Mouse (Mus musculus) heart, embryonic 15.5 days (tissue): ENCODE measurements around the gene Il10ra. TPM values are rescaled to one million over a fixed set of nuclear protein-coding genes. Genes with fewer than 3 reads are reported as not detected.

Experiments used
- ATAC-seq: fragments of 200-750 bp; cut with Nextera tagmentation; replicated peaks from 2 replicates; pipeline ENCODE4 v1.8.0; 2017; ENCODE audit warnings: low read depth, moderate TSS enrichment; ENCODE audit not compliant: insufficient number of reproducible peaks, insufficient read depth, low FRiP score
- H3K27ac ChIP-seq: fragments of 300-500 bp; sonication (generic); 2 replicates; pipeline ENCODE4 v1.5.1; 2015; ENCODE audit warnings: mild to moderate bottlenecking, inconsistent platforms
- H3K27me3 ChIP-seq: fragments of 300-500 bp; sonication (generic); 2 replicates; pipeline ENCODE4 v1.6.1; 2015; ENCODE audit warnings: inconsistent platforms
- H3K36me3 ChIP-seq: fragments of 300-500 bp; sonication (generic); 2 replicates; pipeline ENCODE4 v1.6.1; 2015; ENCODE audit warnings: mild to moderate bottlenecking, inconsistent platforms
- H3K4me1 ChIP-seq: fragments of 300-500 bp; sonication (generic); replicated peaks from 2 replicates; pipeline ENCODE4 v1.6.1; 2015; ENCODE audit warnings: inconsistent platforms
- H3K4me2 ChIP-seq: fragments of 300-500 bp; sonication (generic); 2 replicates; pipeline ENCODE4 v1.6.1; 2015; ENCODE audit warnings: inconsistent platforms, mild to moderate bottlenecking, moderate library complexity
- H3K4me3 ChIP-seq: fragments of 300-500 bp; sonication (generic); 2 replicates; pipeline ENCODE4 v1.5.1; 2015; ENCODE audit warnings: mild to moderate bottlenecking, inconsistent platforms
- H3K9ac ChIP-seq: fragments of 300-500 bp; sonication (generic); 2 replicates; pipeline ENCODE4 v1.6.1; 2015; ENCODE audit warnings: mild to moderate bottlenecking, inconsistent platforms
- H3K9me3 ChIP-seq: fragments of 300-500 bp; sonication (generic); replicated peaks from 2 replicates; pipeline ENCODE4 v1.6.1; 2016; ENCODE audit warnings: inconsistent platforms
- WGBS: fragments of 180-500 bp; shearing (Covaris S2); methylation state at CpG from one replicate; pipeline ENCODE4 v1.1.7; 2015; ENCODE audit warnings: mixed read lengths; 5-methylcytosine and 5-hydroxymethylcytosine counted together
- polyA plus RNA-seq: library from polyadenylated mRNA; unstranded; fragments of >200 nt; fragmentation: Nextera tagmentation; extraction: Ambion mirVana; gene quantifications from 2 replicates; pipeline ENCODE4 v1.2.1, GENCODE M21; 2015

The Il10ra gene
- polyA plus RNA-seq, 1 experiment from 2014 or later, result 0.84 TPM

DNA sequence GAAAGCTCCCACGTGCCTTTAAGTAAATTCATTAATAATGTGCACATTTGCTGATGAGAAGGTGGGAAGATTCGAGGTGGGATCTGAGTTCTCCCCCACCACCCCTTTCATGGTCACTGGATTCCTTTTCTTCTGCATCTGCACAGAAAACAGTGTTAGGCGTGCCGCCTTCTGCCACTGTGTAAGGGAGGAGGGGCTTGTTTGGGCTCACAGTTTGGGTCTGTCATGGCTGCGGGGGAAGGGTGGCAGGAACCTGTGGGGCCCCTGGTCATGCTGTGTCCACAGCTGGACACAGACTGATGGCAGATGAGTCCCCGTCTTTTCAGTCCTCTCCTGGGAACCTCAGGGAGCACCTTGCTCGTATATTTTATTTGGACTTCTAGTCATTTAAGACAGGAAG lies 32.2 kb downstream of the Il10ra start:
- no peaks in the 10 kb centered on the region for H3K4me1 ChIP-seq
- 57% methylated on average over 7 of the region's 7 CpGs for WGBS
- no peak overlapping the region for H3K9ac ChIP-seq
- no peak overlapping the region for H3K4me2 ChIP-seq
- H3K27ac ChIP-seq, result no peak overlapping the region
- no peaks in the 10 kb centered on the region for H3K9me3 ChIP-seq
- H3K4me3 ChIP-seq, result no peak overlapping the region
- H3K27me3 ChIP-seq, result 0 out of 2 replicates have a peak, but pooled peaks cover 4% of the 10 kb centered on the region
- ATAC-seq, result no peak
- H3K36me3 ChIP-seq, result no peaks in the 10 kb centered on the region

DNA sequence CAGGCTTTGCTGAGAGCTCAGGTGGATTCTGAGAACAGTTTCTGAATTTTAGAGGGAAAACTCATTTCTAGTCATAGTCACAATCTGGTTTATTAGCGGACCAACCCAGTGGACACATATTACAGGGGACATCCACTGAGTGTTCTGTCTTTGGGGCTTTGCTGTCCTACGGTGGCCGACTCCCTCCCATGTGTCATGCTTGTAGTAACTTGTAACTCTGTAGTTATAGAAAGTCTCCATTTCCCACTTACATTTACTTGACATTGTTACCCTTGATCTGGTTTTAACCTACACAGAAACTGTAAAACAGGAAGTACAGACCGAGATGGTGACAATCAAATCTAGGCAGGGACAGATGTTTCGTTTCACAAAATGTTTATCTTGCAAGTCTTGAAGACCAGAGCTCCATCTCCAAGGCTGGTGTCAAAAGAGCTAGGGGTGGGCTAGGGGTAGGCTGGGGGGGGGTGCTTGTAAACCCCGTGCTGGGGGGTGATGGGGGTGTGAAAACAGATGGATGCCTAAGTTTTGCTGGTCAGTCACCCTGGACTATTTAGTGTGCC lies 33.2 kb downstream of the Il10ra start:
- no peak overlapping the region for H3K4me3 ChIP-seq
- no peaks in the 10 kb centered on the region for H3K9me3 ChIP-seq
- no peaks in the 10 kb centered on the region for H3K27me3 ChIP-seq
- WGBS, result 54% methylated on average over 6 of the region's 6 CpGs
- H3K9ac ChIP-seq, result no peak overlapping the region
- H3K27ac ChIP-seq, result no peak overlapping the region
- no peak for ATAC-seq
- no peaks in the 10 kb centered on the region for H3K4me1 ChIP-seq
- H3K4me2 ChIP-seq, result no peak overlapping the region
- no peaks in the 10 kb centered on the region for H3K36me3 ChIP-seq

DNA sequence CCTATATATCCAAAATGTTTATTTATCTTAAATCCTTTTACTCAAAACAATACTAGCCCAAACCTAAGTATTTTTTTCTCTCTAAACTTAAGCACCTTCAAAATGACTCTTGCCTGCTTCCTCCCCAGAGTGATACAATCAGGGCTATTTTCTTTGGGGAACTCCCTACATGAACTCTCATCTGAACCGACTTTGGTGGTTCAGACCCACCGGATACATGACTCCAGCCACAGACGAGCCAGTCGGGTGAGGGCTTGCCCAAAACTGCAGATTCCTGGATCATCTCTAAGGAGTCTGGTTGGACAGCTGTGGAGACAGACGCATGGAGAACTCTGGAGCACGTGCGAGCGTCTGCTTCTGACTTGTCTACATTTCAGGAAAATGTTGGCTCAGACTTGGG lies 39.6 kb downstream of the Il10ra start:
- Histone ChIP-seq H3K4me3 (no peak overlapping the region), H3K4me2 (no peak overlapping the region), H3K27ac (no peak overlapping the region), H3K4me1 (no peaks in the 10 kb centered on the region), H3K9me3 (no peaks in the 10 kb centered on the region), H3K9ac (no peak overlapping the region), H3K27me3 (no peaks in the 10 kb centered on the region; the same call in 1 of the 2 replicates), H3K36me3 (no peaks in the 10 kb centered on the region)
- no peak for ATAC-seq
- whole genome bisulfite sequencing, result 73% methylated on average over 8 of the region's 8 CpGs

DNA sequence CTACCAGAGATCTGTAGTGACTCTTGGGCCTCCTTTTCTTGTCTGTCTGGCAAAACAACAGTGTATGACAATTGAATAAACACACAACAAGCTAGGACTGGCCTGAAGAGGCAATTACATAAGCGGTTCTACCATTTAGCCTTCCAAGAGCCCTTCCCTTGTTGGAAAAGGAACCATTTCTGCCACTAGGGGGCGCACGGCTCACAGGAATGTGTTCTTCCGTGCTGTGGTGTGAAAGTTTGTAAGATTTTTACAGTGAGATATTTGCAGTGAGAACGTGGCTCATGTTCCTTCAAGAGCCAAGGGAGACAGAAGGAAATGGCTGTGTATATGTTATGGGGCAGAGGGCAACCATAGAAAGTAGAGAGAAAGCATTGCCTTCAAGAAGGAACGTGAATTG lies 47.4 kb downstream of the Il10ra start:
- Histone ChIP-seq H3K4me2 (no peak overlapping the region), H3K9ac (no peak overlapping the region), H3K27me3 (0 out of 2 replicates have a peak, but pooled peaks cover 7% of the 10 kb centered on the region), H3K4me3 (no peak overlapping the region), H3K4me1 (no peaks in the 10 kb centered on the region), H3K9me3 (no peaks in the 10 kb centered on the region), H3K27ac (no peak overlapping the region), H3K36me3 (no peaks in the 10 kb centered on the region)
- no peak for ATAC-seq
- 15% methylated on average over 6 of the region's 6 CpGs for WGBS

DNA sequence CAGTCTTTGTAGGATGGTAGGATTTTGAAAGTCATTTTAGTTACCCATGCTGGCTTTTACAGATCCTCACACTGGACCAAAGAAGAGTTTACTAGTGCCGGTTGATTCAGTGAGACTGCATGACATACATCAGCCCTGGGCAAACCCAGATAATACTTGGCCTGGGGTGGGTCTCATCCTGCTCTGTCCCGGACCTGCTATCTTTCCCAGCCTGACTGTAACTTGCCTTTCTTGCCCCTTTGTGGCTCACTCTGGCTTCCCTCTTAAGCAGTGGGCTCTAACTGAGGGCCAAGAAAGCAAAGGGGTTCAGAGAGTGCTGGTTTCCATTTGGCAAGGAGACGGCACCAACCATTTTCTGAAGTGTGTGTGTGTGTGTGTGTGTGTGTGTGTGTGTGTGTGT lies 49.3 kb downstream of the Il10ra start:
- no peak overlapping the region for H3K4me2 ChIP-seq
- no peaks in the 10 kb centered on the region for H3K9me3 ChIP-seq
- no peak overlapping the region for H3K4me3 ChIP-seq
- no peaks in the 10 kb centered on the region for H3K4me1 ChIP-seq
- ATAC-seq, result no peak
- H3K36me3 ChIP-seq, result no peaks in the 10 kb centered on the region
- no peak overlapping the region for H3K9ac ChIP-seq
- no peak overlapping the region for H3K27ac ChIP-seq
- 66% methylated on average over 3 of the region's 3 CpGs for WGBS
- H3K27me3 ChIP-seq, result 0 out of 2 replicates have a peak, but pooled peaks cover 7% of the 10 kb centered on the region

DNA sequence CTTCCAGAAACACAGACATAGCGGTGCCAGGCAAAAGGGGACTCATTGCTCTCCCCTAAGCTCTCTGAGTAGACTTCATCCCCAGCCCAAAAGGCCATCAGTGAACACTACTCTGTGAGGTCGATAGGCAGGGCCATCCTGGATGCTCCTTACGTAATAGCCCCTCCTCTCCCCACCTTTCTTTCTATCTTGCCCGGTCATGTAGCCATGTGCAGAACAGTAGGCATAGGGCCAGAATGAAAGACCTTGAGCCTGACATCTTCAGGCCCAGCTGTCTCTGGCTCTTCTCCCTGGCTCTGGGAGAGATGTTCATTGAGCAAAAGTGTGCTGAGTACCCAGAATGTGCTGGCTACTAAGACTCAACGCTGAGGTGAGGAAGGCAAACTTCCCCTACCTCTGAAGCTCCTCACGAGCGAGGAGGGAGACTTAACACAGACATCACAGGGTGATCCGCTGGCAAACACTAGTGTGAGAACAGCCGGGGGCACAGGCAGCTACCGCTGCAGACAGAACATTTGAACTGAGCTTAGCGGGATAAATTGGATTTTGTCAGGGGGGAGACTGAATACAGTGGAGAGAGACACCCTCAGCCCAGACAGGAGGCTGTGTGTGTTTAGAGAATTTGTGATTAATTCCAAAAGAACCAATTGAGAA lies 53.3 kb downstream of the Il10ra start:
- no peak overlapping the region for H3K9ac ChIP-seq
- no peak for ATAC-seq
- WGBS, result 55% methylated on average over 11 of the region's 11 CpGs
- 0 out of 2 replicates have a peak, but pooled peaks cover 7% of the 10 kb centered on the region for H3K27me3 ChIP-seq
- H3K4me2 ChIP-seq, result no peak overlapping the region
- H3K4me3 ChIP-seq, result no peak overlapping the region
- no peaks in the 10 kb centered on the region for H3K9me3 ChIP-seq
- H3K27ac ChIP-seq, result no peak overlapping the region
- no peaks in the 10 kb centered on the region for H3K4me1 ChIP-seq
- no peaks in the 10 kb centered on the region for H3K36me3 ChIP-seq

DNA sequence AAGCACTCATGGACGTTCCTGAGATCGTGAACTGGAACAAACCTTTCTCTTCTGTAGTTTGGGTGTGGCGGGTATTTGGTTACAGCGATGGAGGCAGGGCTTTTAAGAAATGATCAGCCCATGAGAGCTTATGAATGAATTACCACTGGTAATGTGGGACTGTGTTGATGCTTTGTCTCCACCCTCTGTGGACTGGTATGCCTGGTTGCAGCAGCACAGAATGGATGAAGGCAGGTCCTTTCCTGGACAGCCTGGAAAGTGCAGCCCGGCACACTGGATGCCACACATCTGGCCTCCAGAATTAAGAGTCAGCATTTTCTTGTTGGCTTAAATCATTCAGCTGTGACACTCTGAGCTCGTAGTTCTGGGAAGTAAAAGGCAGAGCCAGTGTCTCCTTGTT lies 56.9 kb downstream of the Il10ra start:
- Histone ChIP-seq H3K4me3 (no peak overlapping the region), H3K36me3 (no peaks in the 10 kb centered on the region), H3K4me1 (no peaks in the 10 kb centered on the region), H3K27ac (no peak overlapping the region), H3K9me3 (no peaks in the 10 kb centered on the region), H3K9ac (no peak overlapping the region), H3K4me2 (no peak overlapping the region), H3K27me3 (0 out of 2 replicates have a peak, but pooled peaks cover 1% of the 10 kb centered on the region)
- WGBS, result 74% methylated on average over 6 of the region's 6 CpGs
- no peak for ATAC-seq

DNA sequence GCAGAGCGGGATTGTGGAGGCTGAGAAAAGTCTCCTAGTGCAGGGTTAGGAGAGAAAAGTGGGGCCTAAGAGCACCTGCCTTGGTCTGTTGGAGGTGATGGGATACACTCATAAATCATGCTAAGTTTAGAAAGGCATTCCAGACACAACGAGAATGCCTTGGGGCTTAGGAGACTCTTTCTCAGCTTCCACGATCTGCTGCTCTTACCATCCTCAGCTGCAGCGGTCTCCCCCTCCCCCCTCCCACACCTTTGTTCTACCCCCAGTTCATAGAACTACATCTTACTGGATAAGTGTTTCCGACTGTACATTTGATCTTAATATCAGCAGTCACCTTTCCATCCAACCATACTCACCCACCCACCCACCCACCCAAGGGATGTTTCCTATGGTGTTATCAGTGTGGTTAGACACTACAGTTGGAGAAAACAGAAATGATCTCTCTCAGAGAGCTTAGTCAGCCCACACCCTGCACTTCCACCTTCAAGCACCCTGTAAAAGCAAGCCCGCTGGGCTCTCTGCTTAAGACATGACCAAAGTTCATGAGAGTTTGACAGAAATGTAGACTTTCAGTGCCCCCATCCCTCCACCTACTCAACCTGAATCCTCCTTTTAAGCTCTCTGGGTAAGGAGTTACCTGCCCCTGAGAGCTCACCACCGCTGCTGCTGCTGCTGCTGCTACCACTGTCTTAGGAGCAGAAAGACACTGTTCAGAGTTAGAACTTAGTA lies 61.8 kb downstream of the Il10ra start:
- Histone ChIP-seq H3K4me1 (no peaks in the 10 kb centered on the region), H3K9ac (no peak overlapping the region), H3K27ac (no peak overlapping the region), H3K4me2 (no peak overlapping the region), H3K4me3 (no peak overlapping the region), H3K36me3 (no peaks in the 10 kb centered on the region), H3K9me3 (no peaks in the 10 kb centered on the region), H3K27me3 (no peaks in the 10 kb centered on the region)
- 65% methylated on average over 7 of the region's 7 CpGs for WGBS
- no peak for ATAC-seq

DNA sequence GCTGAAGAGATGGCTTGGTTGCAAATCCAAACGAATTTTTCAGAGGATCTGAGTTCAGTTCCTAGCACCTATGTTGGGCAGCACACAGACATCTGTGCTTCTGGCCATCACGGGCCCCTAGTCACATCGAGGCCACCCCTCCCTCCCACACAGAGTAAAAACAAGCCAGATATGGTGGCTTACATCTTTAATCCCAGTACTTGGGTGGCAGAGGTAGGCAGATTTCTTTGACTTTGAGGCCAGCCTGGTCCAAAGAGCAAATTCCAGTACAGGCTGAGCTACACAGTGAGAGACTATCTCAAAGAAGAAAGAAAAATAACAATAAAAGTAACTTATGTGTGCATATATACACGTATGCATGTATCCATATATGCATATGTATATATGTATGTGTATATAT lies 62.8 kb downstream of the Il10ra start:
- Histone ChIP-seq H3K36me3 (no peaks in the 10 kb centered on the region), H3K4me3 (no peak overlapping the region), H3K9me3 (no peaks in the 10 kb centered on the region), H3K4me2 (no peak overlapping the region), H3K4me1 (no peaks in the 10 kb centered on the region), H3K27me3 (no peaks in the 10 kb centered on the region), H3K27ac (no peak overlapping the region), H3K9ac (no peak overlapping the region)
- no peak for ATAC-seq
- whole genome bisulfite sequencing, result 63% methylated on average over 4 of the region's 4 CpGs

DNA sequence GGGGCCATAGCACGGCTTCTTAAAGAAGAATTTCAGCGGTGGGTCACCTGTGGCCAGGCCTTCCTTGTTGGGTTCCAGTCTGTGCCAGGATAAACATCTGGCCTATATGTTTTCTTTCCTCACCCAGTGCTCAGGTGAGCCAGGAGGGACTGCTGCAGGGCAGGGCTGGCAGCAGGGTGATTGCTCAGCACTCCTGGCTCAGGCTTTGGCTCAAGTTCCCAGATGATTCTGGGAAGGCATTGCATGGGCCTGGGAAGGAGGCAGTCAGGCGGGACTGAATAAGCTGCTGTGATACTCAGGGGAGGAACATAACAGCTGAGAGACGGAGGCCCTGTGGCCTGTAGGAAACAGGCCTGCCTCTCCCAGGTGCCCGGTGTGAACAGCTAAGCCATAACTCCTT lies 63.8 kb downstream of the Il10ra start:
- WGBS, result 83% methylated on average over 5 of the region's 5 CpGs
- H3K4me2 ChIP-seq, result no peak overlapping the region
- no peak overlapping the region for H3K9ac ChIP-seq
- ATAC-seq, result no peak
- no peaks in the 10 kb centered on the region for H3K36me3 ChIP-seq
- H3K27ac ChIP-seq, result no peak overlapping the region
- H3K4me3 ChIP-seq, result no peak overlapping the region
- H3K9me3 ChIP-seq, result no peaks in the 10 kb centered on the region
- H3K4me1 ChIP-seq, result no peaks in the 10 kb centered on the region
- no peaks in the 10 kb centered on the region for H3K27me3 ChIP-seq
